Mouse (Mus musculus) bone marrow macrophage, adult 2 months (primary cell): ENCODE measurements around the gene Scyl3.

Source experiments
- CTCF ChIP-seq: IDR thresholded peaks from 2 replicates; pipeline ENCODE4 v1.5.1; 2012; ENCODE audit warnings: low read depth, mild to moderate bottlenecking, low read length, moderate library complexity
- POLR2A ChIP-seq: IDR thresholded peaks from 2 replicates; pipeline ENCODE4 v1.6.1; 2012; ENCODE audit warnings: mild to moderate bottlenecking, low read depth, low read length, borderline replicate concordance

DNA sequence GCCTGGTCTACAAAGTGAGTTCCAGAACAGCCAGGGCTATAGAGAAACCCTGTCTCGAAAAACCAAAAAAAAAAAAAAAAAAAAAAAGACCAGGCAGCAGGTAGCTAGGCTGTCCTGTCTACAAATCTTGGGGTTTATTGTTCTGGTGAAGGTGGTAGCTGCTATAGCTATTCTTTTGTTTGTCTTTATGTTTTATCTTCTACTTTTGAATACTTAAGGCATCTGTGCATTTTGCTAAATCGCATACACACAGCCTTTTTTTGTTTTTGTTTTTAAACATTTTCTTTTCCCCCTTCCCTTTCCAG, 66.7 kb downstream of the Scyl3 start:
- no peak for TF ChIP-seq POLR2A
- no peak for TF ChIP-seq CTCF
